Mouse (Mus musculus): ENCODE results near the gene Zfp273.
"Not testable (repeated sequence)": the region's sequence is repeated elsewhere in the genome, so short reads cannot be mapped to it uniquely, and the experiment has no call there.

Zfp273 gene

DNA sequence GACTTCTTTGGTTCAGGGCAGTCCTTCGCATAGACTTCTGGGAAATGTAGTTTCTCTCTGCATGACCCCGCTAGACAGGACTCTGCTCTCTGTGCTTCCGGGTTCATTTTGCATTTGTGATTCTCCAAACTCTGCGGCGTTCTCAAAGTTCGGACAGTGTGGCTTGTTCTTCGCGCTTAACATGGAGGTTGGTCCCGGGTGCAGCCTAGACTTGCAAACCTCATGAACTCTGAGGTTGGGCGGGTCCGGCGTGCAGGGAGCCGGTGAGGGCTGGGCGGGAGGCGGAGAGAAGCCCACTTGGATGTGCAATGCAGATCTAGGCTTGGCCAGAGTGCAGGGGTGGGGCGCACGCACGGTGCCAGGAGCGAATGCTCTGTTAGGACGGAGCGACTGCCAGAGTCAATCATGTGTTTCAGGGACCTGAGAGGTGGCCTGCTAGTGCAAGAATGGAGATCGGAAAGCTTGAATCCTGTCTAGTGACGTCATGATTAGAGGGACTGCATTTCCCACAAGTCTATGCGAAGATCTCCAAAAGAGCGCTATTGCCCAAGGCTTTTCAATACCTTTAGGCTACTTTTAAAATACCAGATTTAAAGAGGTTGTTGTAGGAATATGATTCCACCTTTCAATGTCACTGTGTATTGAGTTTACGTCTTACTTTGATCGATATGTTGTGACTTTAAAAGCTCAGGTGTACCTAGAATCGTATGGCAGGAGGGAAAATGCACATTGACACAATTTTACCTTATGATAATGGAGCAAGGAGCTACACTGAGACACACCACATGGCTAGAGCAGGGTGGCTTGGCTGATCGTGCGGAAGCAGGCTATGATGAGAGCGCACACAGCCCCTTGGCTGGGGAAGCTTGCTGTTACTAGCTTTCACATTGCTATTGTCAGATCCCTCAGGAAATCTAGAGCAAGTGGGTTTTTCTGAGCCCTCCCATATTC is at the start of gene Zfp273:
Gene Zfp273 (plus strand): TSS at position 31 of the 951 bp plus-strand sequence.
- peak; percentile 69 for DNase-seq (ENCODE audit: low read depth, low spot score)

DNA sequence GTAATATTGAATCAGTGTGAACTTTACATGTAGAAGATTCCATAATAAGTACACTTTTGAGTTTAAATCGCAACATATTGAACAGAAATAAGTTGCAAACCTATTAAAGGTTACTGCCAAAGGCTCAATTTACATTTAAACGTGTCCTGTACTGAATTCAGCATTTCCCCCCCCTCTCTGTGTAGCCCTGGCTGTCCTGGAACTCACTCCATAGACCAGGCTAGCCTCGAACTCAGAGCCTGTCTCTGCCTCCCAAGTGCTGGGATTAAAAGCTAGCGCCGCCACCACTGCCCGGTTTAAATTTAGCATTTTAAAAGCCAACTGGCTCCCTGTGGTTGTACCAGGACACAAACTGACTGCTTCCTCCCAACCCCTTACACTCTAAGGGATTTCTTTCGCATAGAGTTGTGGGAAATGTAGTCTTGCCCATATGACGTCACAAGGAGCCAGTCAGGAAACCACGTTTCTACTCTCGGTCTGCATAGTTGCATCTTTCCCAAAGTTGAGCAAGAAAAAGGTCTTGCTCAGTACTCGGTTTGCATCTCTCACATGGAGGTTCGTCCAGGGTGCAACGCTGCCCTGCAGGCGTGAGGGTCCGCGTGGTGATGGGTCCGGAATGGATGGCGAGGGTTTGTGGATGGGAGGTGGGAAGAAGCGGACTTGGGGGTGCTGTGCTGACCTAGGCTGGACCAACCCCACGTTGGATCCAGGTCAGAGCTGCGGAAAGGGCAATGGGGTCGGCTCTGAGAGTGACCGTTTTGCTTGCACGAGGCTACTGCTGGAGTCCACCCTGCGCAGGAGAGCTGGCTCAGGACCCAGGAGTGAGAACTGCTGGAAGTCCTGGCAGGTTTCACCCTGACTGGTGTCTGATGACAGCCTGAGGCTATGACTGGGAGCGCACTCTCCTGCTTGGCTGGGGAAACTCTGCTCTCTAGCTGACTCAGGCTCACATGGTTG is 34.0 kb upstream of the Zfp273 start, which contains the start of gene Zfp493:
Gene Zfp493 (plus strand): TSS at position 429 of the 957 bp plus-strand sequence.
- peak; percentile 67 for DNase-seq (ENCODE audit: low read depth, low spot score)

DNA sequence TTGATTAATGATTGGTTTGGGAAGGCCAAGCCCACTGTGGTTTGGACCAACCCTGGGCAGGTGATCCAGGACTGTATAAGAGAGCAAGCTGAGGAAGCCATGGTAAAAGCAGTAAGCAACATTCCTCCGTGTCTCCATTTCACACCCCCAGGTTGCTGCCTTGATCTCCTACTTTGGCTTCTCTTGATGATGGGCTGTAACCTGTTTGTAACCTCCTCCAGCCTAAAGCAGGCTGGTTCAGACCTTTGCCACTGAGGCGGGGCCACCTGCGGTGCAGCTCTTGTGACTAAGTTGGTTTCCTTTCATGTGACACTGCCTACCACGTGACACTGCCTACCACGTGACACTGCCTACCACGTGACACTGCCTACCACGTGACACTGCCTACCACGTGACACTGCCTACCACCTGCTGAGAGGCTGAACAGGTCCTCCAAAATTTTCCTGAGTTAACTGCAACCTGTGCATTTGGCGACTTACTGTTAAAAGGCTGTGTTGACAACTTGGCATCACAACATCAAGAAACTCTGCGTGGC is 21.6 kb upstream of the Zfp273 start:
- DNase-seq (ENCODE audit: low read depth, low spot score) = peak; percentile 18

DNA sequence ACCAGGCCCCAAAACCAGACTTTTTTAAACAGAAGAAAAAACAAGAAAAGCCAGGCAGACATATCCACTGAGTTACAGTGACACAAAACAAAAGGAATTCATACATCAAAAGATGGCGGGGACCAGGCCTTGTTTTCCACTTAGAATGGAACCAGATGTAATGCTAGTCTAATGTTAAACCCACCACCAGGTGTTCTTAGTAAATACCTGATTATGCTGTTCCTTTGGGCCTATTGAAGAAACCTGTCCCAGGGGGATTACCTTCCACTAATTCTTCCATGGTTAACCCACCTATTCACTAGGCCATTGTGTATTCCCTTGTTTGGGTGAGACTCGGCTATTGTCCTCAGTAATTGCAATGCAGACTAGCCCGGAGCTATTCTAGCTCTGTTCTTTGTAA is 14.9 kb upstream of the Zfp273 start:
- DNase-seq (ENCODE audit: low read depth, low spot score) = peak; percentile 66

DNA sequence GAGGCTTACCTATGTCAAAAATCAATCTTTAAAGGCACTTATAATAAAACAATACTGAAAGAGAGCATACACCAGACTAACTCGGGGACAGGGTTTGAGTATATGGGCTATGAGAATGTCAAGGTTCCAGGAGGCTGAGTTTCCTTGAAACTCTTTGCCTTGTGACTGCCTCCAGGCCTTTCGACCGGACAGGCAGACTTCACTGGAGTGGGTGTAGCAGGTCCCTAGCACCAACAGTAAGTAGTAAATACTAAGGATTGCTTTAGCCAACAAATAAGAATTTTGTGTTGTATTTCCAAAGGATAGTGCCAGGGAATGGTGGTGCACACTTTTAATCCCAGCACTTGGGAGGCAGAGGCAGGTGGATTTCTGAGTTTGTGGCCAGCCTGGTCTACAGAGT is 14.4 kb upstream of the Zfp273 start:
- peak; percentile 20 for DNase-seq (ENCODE audit: low read depth, low spot score)

DNA sequence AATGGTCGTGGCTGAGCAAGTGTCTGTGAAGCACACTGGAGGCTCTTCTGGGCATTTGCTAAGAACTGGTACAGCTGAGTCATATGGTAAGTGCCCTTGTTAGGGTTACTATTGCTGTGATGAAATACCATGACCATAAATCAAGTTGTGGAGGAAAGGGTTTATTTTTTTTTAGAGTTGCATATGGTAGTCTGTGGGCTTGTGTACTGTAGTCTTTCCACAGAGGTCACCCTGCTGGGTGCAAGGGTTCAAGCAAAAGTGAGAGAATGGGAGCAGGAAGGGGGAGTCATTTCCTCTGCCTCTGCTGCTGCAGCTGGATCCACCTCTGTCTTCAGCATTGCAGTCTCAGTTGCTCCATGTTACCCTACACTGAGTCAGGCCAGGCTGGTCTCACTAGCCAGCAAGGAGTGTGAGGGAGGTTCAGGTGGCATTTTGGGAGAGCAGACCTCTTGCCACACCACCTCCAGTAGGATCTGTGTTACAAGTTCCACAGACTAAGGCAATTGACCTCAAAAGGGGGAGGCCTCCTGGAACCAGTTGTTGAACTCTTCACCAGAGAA is 1.8 kb upstream of the Zfp273 start:
- no peak for DNase-seq (ENCODE audit: low read depth, low spot score)

DNA sequence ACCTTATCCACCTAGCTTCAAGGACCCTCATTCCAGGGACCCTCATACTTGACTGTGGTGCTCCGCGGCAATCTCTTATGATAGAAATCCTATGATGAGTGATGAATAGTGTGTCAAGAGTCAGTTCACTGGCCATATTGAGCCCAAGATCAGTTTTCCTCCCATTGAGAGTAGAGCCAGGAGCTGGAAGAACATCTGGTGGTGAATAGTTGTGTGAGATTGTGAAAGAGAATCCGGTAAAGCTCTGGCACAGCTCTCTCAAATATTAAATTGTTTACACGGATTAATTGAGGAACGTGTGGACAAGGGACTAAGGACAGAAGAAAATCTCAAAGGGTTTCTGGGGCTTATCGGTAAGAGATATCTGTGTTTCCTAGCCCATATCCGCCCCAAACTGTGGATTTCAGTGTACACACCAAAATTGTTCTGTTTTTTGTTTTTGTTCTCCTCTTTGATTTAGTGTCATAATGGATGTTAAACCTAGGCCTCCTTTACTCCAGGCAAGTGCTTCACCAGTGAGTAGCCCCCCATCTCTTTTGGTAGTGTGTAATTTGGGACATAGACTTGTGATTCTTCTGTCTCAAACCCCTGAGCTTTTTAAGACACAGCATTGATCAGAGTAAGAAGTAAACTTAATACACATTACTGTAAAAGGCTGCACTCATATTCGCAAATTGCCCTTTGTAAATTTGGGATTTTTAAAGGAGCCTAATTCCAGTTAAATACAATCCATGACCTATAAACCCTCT is 405 bp upstream of the Zfp273 start:
- no peak for DNase-seq (ENCODE audit: low read depth, low spot score)

DNA sequence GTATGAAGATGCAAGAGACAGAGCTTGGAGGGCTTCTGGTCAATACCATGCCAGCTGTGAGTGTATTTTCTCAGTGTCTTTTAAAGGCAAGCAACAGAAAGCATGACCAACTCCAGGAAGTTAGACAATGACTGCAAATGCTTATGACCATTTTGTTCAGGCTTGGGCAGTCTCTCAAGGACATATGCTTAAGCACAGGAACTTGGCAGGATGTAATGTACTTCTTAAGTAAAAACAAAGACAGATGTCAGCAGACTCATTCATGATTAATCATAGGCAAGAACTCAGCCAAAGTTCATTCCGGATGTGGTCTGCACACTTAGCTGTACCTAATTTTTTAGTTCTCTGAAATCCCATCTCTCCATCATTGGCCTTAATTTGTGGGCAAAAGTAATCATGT is 5.1 kb downstream of the Zfp273 start:
- no peak for DNase-seq (ENCODE audit: low read depth, low spot score)

DNA sequence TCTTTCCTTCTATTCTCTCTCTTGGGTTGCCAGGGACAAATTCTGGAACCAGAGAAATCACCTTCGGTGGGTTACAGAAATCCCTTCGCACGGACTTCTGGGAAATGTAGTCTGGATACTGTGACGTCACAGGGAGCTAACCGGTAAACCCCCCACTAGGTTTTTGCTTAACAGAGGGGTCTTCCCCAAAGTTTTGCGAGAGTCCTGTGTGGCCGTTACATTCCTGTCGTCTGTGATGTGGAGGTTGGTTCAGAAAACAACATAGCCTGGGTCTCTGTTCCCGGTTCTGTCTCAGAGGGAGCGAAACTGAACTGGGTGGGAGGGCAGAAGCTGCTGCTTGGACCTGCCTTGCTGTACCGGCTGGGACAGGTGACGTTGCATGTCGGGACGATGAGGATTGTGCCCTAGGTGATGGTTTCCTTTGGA is 17.4 kb downstream of the Zfp273 start, which contains the start of gene Gm10037:
Gene Gm10037 (plus strand): TSS at position 196 of the 426 bp plus-strand sequence.
- no peak for DNase-seq (ENCODE audit: low read depth, low spot score)

DNA sequence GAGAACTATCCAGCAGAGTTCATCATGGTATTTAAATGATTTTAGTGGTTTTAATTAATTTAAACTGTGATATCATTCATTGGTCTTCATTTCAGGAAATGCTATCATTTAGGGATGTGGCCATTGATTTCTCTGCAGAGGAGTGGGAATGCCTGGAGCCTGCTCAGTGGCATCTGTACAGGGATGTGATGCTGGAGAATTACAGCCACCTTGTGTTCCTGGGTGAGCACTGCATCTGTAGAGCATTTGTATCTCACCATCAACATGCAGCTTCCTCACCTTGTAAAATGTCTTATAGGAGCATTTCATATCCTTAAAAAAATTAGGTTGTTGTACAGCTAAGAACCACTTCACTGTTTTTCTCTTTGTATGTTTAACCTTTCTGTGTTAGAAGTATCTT is 19.6 kb downstream of the Zfp273 start:
- not testable (repeated sequence) for DNase-seq (ENCODE audit: low read depth, low spot score)

DNA sequence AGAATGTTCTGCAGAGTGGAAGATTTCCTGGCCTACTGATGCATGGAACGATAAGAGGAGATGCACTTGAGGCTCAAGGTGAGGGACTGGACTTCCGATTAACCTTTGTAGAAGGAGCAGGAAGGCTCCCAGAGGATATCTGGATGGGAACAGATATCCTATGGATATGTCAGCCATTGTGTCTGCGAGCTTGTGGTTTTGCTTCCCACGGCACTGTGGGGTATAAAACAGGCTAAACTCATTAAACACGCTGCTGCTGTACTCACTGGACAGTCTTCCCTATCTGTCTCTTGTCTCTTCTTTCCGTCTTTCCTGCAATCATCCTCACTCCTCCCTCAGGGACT is 30.2 kb downstream of the Zfp273 start:
- DNase-seq (ENCODE audit: low read depth, low spot score) = no peak

DNA sequence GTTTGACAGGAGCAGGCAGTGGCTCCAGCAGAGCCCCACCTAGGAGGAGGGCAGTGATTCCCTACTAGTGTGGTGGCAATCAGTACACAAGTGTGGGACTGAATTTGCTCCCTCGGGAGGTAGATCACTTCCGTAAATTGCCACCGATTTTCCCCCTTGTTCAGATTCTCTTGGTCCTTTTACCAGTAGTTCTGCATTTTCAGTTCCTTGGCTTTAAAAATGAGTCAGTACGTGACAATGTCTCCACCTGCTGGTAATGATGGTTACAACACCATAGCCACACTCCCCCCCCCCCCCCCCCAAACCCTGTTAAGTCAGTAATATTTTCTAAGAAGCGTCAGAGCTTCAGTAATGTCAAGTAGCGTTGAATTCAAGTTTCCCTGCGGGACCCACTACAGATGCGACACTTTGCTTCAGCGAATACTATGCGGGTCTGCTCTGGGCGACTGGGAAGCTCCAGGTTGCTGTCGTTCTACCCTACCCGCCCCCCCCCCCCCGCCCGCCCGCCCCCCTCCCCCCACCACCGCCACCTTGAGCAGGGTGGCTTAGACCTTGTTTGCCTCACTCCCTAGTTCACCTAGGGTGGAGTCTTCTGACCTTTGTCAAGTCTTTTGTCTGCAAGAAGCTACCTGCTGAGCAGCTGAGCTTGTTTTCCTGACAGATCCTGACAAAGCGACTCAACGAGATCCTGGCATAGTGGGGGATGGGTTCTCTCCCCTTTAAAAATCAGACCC is 30.7 kb downstream of the Zfp273 start:
- peak; percentile 74 for DNase-seq (ENCODE audit: low read depth, low spot score)

DNA sequence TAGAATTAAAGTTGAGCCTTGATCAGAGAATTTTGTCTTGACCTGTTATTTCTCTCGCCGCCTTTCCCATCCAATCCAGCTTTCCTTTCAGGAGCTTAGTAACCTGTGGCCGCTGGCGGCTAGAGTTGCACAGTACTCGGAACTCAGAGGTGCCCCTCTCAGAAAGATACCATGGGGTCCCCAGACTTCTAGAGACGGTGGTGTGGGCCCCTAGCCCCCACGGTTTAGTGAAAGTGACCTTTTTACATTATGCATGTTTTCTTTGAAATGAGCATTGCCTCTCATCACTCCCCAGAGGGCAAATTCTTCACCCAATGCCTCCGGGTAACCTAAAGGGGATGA is 31.3 kb downstream of the Zfp273 start:
- DNase-seq (ENCODE audit: low read depth, low spot score) = no peak

DNA sequence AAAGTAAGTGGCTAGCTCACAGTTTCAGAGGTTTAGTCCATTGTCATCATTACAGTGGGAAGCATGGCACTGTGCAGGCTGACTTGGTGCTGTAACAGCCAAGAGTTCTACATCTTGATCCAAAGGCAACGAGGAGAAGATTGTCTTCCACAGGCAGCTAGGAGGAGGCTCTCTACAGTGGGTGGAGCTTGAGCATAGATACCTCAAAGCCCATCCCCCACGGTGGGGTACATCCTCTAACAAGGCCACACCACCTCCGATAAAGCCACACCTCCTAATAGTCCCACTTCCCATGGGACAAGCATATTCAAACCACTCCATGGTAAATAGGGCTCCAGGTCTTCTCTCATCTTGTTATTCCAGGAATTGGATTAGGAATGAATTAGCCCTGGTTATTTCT is 36.8 kb downstream of the Zfp273 start:
- no peak for DNase-seq (ENCODE audit: low read depth, low spot score)

DNA sequence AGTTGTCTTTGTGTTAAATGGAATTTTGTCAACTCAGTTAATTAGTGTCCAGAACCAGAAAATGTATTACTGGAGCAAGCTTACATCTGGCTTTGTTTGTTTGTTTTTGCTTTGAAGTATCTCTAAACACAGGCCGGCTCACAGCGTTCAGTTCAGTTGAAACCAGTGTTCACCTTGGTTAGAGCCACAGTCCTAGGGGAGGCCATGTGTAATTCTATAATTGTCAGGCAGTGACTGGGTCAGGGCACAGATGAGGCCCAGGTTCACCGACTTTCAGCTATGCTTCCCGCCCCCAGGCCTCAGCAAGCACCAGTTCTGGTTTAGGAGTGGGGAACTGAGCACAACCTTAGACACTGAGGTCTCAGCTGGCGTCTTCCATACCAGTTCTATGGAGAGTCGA is 39.6 kb downstream of the Zfp273 start:
- DNase-seq (ENCODE audit: low read depth, low spot score) = no peak

DNA sequence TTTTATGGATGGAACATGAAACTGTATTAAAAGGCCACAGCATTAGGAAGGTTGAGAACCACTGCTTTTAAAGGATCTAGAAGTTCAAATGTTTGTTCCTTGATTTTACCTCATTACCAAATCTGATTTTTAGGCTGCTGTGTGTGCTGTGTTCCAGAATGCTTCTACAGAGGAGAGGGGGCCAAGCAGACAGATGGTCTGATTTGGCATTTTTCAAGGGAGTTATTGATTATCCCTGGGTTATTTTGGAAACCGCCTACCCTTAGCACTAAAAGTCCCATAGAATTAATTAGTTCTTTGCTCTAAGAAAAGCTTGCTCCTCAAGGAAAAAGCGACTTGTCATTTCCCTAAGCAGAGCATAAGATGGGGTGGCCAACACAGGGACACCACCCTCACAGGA is 40.4 kb downstream of the Zfp273 start:
- no peak for DNase-seq (ENCODE audit: low read depth, low spot score)

DNA sequence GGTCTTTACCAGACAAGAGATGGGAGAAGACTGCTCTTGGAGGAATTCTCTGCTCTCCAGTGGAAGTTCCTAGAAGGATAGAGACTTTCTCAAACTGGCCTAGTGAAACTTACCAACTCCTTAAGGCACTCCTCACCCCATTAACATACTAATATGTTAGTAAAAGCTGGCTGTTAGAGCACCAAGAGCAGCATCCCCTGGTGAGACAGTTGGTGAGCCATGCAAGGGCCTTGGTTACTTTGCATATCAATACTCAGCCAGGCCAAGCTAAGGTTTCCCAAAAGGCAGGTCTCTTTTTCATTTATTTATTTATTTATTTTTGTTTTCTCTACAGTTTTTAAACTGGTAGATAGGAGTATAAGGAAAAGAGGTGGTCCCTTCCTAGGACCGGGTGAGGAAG is 43.8 kb downstream of the Zfp273 start:
- DNase-seq (ENCODE audit: low read depth, low spot score) = no peak

DNA sequence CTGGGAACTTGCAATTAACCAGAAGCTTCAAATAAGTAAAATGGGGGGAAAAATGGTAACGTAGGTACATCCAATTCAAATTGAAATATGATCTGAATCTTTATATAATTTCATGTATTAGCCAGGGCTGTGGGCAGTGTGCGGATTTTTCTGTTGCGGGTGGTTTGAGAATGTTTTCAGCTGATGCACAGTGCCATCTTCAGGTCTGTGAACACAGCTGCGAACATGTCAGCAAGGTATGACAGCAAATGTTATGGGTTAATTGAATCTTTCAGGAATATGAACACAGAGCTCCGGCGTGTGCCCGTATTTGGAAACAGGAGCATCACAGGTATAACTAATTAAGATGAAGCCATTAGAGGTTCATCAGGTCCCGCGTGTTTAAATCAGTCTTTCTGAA is 49.0 kb downstream of the Zfp273 start:
- DNase-seq (ENCODE audit: low read depth, low spot score) = no peak

DNA sequence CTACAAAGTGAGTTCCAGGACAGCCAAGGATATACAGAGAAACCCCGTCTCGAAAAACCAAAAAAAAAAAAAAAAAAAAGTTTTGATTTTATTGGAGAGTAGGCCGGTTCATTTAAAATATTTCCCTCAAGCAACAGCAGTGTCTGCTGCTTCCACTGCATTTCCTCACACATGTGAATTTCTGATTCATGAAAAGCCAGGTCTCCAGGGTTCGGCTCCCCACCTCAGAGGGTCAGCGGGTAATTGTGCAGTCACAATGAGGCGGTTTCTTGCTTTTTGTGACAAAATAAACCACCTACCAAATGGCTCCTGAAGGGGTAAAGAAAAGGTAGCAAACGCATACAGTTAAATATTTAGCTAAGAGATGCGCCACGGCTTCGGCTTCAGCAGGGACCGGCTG is 49.5 kb downstream of the Zfp273 start, which contains the start of gene BC048507:
Gene BC048507 (plus strand): TSS at position 301 of the 400 bp plus-strand sequence.
- DNase-seq (ENCODE audit: low read depth, low spot score) = no peak

DNA sequence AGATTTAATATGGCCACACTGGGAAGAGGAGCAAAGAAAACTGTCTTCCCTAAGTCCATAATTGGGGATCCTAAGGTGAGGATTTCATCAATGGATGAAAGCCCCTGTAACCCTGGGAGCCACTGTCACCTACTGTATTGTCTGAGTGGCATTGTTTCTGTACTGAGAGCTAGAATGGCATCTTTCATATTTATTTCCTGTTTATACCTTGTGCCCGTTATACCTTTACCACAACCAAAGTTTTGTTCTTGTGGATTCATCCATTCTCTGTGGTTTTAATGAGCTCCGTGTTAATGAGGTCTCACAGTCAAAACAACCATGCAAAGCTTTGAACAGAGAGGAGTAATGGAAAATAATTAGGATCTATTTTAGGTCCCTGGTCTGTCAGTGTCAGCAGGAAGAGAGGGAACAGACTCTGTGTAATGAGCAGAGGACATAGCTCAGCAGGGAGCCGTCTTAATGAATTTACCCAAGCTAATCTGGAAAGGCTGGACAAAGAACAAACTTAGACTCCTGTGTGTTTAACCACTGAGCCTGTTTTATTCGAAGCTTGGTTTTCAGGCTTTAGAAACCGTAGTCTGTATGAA is 51.3 kb downstream of the Zfp273 start:
- DNase-seq (ENCODE audit: low read depth, low spot score) = no peak
